Mouse (Mus musculus) cerebellum, adult 2 months (tissue): ENCODE data around the gene Msi2.

Experiments used
- CTCF ChIP-seq: fragments of 200-500 bp; IDR thresholded peaks from 2 replicates; pipeline ENCODE4 v1.5.1; 2011; ENCODE audit warnings: low read depth, mild to moderate bottlenecking, control low read depth, low read length, moderate library complexity, borderline replicate concordance; ENCODE audit not compliant: insufficient read depth
- POLR2A ChIP-seq: fragments of 200-500 bp; IDR thresholded peaks from 2 replicates; pipeline ENCODE4 v1.6.1; 2011; ENCODE audit warnings: low read length, control low read depth, borderline replicate concordance; ENCODE audit not compliant: insufficient read depth

GRCm38 (mm10) chr11:88594804-88595611 is 123.3 kb downstream of the Msi2 start:
- TF ChIP-seq CTCF (no peak), POLR2A (no peak)
